Mouse (Mus musculus) lung, postnatal 0 days (tissue): ENCODE data around the gene Dync1li2.

Source experiments
- CTCF ChIP-seq: IDR thresholded peaks from 2 replicates; pipeline ENCODE4 v1.5.1; 2016; ENCODE audit warnings: antibody characterized with exemption, mild to moderate bottlenecking
- EP300 ChIP-seq: IDR thresholded peaks from 2 replicates; pipeline ENCODE4 v1.6.1; 2016; ENCODE audit warnings: antibody characterized with exemption, mild to moderate bottlenecking, control low read depth

- no peak for TF ChIP-seq CTCF
- no peak for TF ChIP-seq EP300
Observed at GRCm38 (mm10) chr8:104452177-104452576, 9.3 kb upstream of the Dync1li2 start.
